Mouse (Mus musculus) liver, postnatal 0 days (tissue): ENCODE data around the gene Pip4k2b. TPM values are rescaled to one million over a fixed set of nuclear protein-coding genes. Genes with fewer than 3 reads are reported as not detected.
A peak's percentile ranks its signal among the peaks of the same experiment; 100 is the strongest.

Experiments
- ATAC-seq: fragments of 200-750 bp; cut with Nextera tagmentation; 2 replicates; pipeline ENCODE4 v1.8.0; 2017; ENCODE audit warnings: mild to moderate bottlenecking, moderate library complexity
- DNase-seq: peaks from one replicate; pipeline ENCODE4 v3.0.0-alpha.2; 2016
- H3K27ac ChIP-seq: fragments of 300-500 bp; sonication (generic); 2 replicates; pipeline ENCODE4 v1.5.1; 2014; ENCODE audit warnings: antibody characterized with exemption, moderate library complexity, mild to moderate bottlenecking, low read depth
- H3K27me3 ChIP-seq: fragments of 300-500 bp; sonication (generic); 2 replicates; pipeline ENCODE4 v1.6.1; 2014; ENCODE audit warnings: low read length, control low read depth, mixed read lengths; ENCODE audit not compliant: insufficient read depth
- H3K36me3 ChIP-seq: fragments of 300-500 bp; sonication (generic); replicated peaks from 2 replicates; pipeline ENCODE4 v1.6.1; 2014; ENCODE audit warnings: mild to moderate bottlenecking, control low read depth, low read length, moderate library complexity, mixed read lengths; ENCODE audit not compliant: insufficient read depth
- H3K4me1 ChIP-seq: fragments of 300-500 bp; sonication (generic); 2 replicates; pipeline ENCODE4 v1.6.1; 2014; ENCODE audit warnings: antibody characterized with exemption, mild to moderate bottlenecking, control low read depth; ENCODE audit not compliant: insufficient read depth
- H3K4me2 ChIP-seq: fragments of 300-500 bp; sonication (generic); 2 replicates; pipeline ENCODE4 v1.6.1; 2014; ENCODE audit warnings: low read depth, mild to moderate bottlenecking, low read length, moderate library complexity, mixed read lengths
- H3K4me3 ChIP-seq: fragments of 300-500 bp; sonication (generic); 2 replicates; pipeline ENCODE4 v1.5.1; 2014; ENCODE audit warnings: low read depth, low read length
- H3K9ac ChIP-seq: fragments of 300-500 bp; sonication (generic); replicated peaks from 2 replicates; pipeline ENCODE4 v1.6.1; 2014; ENCODE audit warnings: mild to moderate bottlenecking, moderate library complexity
- H3K9me3 ChIP-seq: fragments of 300-500 bp; sonication (generic); 2 replicates; pipeline ENCODE4 v1.6.1; 2016; ENCODE audit warnings: mild to moderate bottlenecking, control low read depth, low read length, mixed read lengths
- CTCF ChIP-seq: sonication (generic); IDR thresholded peaks from 2 replicates; pipeline ENCODE4 v1.5.1; 2016; ENCODE audit warnings: antibody characterized with exemption, low read depth
- EP300 ChIP-seq: IDR thresholded peaks from 2 replicates; pipeline ENCODE4 v1.6.1; 2016; ENCODE audit warnings: antibody characterized with exemption, low read depth, mild to moderate bottlenecking
- WGBS: fragments of 180-500 bp; shearing (Covaris S2); extraction: QIAGEN DNeasy Blood & Tissue Kit; methylation state at CpG from one replicate; pipeline ENCODE4 v1.1.7; 2014; ENCODE audit not compliant: insufficient replicate concordance; 5-methylcytosine and 5-hydroxymethylcytosine counted together
- polyA plus RNA-seq: library from polyadenylated mRNA; unstranded; fragments of >200 nt; fragmentation: Nextera tagmentation; extraction: Ambion mirVana; gene quantifications from 2 replicates; pipeline ENCODE4 v1.2.1, GENCODE M21; 2015

Pip4k2b gene
- polyA plus RNA-seq, 1 experiment from 2014 or later, result 0.59 TPM

- peaks cover 55% of the 10 kb centered on the region for H3K36me3 ChIP-seq
- ATAC-seq (no peak), DNase-seq (no peak)
- H3K4me2 ChIP-seq, result no peak overlapping the region
- H3K27ac ChIP-seq, result no peak overlapping the region
- no peaks in the 10 kb centered on the region for H3K4me1 ChIP-seq
- H3K9me3 ChIP-seq, result no peaks in the 10 kb centered on the region
- TF ChIP-seq CTCF (no peak), EP300 (no peak)
- no peak overlapping the region for H3K4me3 ChIP-seq
- WGBS, result 69% methylated on average over 6 of the region's 6 CpGs
- H3K9ac ChIP-seq, result no peak overlapping the region
- H3K27me3 ChIP-seq, result no peaks in the 10 kb centered on the region
Measured at GRCm38 (mm10) chr11:97758942-97759341, 14.4 kb upstream of the Pip4k2b start.

GRCm38 (mm10) chr11:97758125-97758524, 13.6 kb upstream of the Pip4k2b start:
- WGBS, result 80% methylated on average over 1 of the region's 1 CpGs
- no peaks in the 10 kb centered on the region for H3K9me3 ChIP-seq
- no peak overlapping the region for H3K27ac ChIP-seq
- no peak overlapping the region for H3K4me2 ChIP-seq
- DNase-seq (no peak), ATAC-seq (no peak)
- peaks cover 58% of the 10 kb centered on the region for H3K36me3 ChIP-seq
- no peak for TF ChIP-seq CTCF
- TF ChIP-seq EP300, result no peak
- no peaks in the 10 kb centered on the region for H3K27me3 ChIP-seq
- no peak overlapping the region for H3K9ac ChIP-seq
- H3K4me1 ChIP-seq, result no peaks in the 10 kb centered on the region
- no peak overlapping the region for H3K4me3 ChIP-seq

GRCm38 (mm10) chr11:97753277-97753676, 8.8 kb upstream of the Pip4k2b start:
- 95% methylated on average over 8 of the region's 8 CpGs for WGBS
- H3K9ac ChIP-seq, result no peak overlapping the region
- no peak overlapping the region for H3K27ac ChIP-seq

GRCm38 (mm10) chr11:97748496-97748895, 4.0 kb upstream of the Pip4k2b start:
- Histone ChIP-seq H3K9me3 (no peaks in the 10 kb centered on the region), H3K27me3 (no peaks in the 10 kb centered on the region), H3K9ac (no peak overlapping the region), H3K4me2 (no peak overlapping the region), H3K4me3 (no peak overlapping the region), H3K36me3 (peaks cover 49% of the 10 kb centered on the region), H3K27ac (no peak overlapping the region), H3K4me1 (peaks cover 2% of the 10 kb centered on the region)
- 87% methylated on average over 5 of the region's 5 CpGs for WGBS
- DNase-seq (no peak), ATAC-seq (no peak)
- TF ChIP-seq CTCF, result no peak
- TF ChIP-seq EP300, result no peak

More at GRCm38 (mm10) chr11:97753277-97753676, 8.8 kb upstream of the Pip4k2b start:
- H3K9me3 ChIP-seq, result no peaks in the 10 kb centered on the region
- H3K27me3 ChIP-seq, result no peaks in the 10 kb centered on the region
- ATAC-seq (no peak), DNase-seq (no peak)
- H3K36me3 ChIP-seq, result peaks cover 66% of the 10 kb centered on the region
- TF ChIP-seq EP300 (no peak), CTCF (no peak)
- no peak overlapping the region for H3K4me2 ChIP-seq
- H3K4me1 ChIP-seq, result no peaks in the 10 kb centered on the region
- no peak overlapping the region for H3K4me3 ChIP-seq

- Histone ChIP-seq H3K9ac (no peak overlapping the region), H3K27me3 (no peaks in the 10 kb centered on the region), H3K27ac (no peak overlapping the region), H3K4me1 (peaks cover 8% of the 10 kb centered on the region), H3K9me3 (no peaks in the 10 kb centered on the region), H3K36me3 (peaks cover 41% of the 10 kb centered on the region), H3K4me2 (no peak overlapping the region), H3K4me3 (no peak overlapping the region)
- DNase-seq (no peak), ATAC-seq (no peak)
- no peak for TF ChIP-seq CTCF
- TF ChIP-seq EP300, result no peak
- WGBS, result 91% methylated on average over 8 of the region's 8 CpGs
Measured at GRCm38 (mm10) chr11:97747773-97748172, 3.3 kb upstream of the Pip4k2b start.

- DNase-seq (no peak), ATAC-seq (no peak)
- TF ChIP-seq CTCF (no peak), EP300 (no peak)
- 10% methylated on average over 13 of the region's 13 CpGs for WGBS
- Histone ChIP-seq H3K27ac (no peak overlapping the region), H3K4me3 (peak overlapping the region; percentile 78), H3K4me1 (peaks cover 18% of the 10 kb centered on the region), H3K9ac (no peak overlapping the region), H3K36me3 (peaks cover 31% of the 10 kb centered on the region), H3K27me3 (no peaks in the 10 kb centered on the region), H3K9me3 (no peaks in the 10 kb centered on the region), H3K4me2 (peak overlapping the region; percentile 70)
Measured at GRCm38 (mm10) chr11:97745331-97745721, 822 bp upstream of the Pip4k2b start.

- Histone ChIP-seq H3K9me3 (no peaks in the 10 kb centered on the region), H3K4me3 (peak overlapping the region; percentile 78), H3K4me2 (peak overlapping the region; percentile 76), H3K27me3 (no peaks in the 10 kb centered on the region), H3K36me3 (peaks cover 27% of the 10 kb centered on the region), H3K27ac (peak overlapping the region; percentile 92), H3K4me1 (peaks cover 18% of the 10 kb centered on the region), H3K9ac (peak overlapping the region; percentile 86)
- TF ChIP-seq EP300, result peak; percentile 69
- no peak for TF ChIP-seq CTCF
- DNase-seq, result peak; percentile 100
- 1% methylated on average over 34 of the region's 57 CpGs for WGBS
- peak; percentile 94 for ATAC-seq
Measured at GRCm38 (mm10) chr11:97744718-97745330, 320 bp upstream of the Pip4k2b start.
